14 mouse cellular contexts compared by ENCODE assay signal in the genomic region with DNA sequence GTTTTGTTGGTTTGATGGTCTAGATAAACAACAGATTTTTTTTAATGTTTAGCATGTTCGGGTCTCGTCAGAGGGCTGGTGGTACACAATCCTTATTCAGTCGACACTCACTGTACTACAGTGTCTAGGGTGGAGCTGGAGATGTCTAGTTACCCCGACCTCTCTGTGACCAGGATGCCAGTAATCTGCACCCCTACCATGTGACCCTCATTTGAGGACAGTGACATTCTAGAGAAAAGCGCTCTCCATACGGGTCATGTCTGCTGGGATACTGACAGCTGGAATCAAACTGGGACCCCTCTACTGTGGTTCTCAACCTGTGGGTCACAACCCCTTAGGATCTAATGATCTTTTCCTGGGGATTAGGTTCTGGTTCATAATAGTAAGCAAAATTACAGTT. TPM values are rescaled to one million over a fixed set of nuclear protein-coding genes. Genes with fewer than 3 reads are reported as not detected.
A peak's percentile ranks its signal among the peaks of the same experiment; 100 is the strongest.
DNase-seq lines count a peak whose midpoint lies in the region; ATAC-seq lines count a peak whose summit lies in the region.
"Had no signal": no experiment of that assay in that cellular context is flagged by ENCODE, and none has a peak within 500 bp of the region (broad histone marks: within the 10 kb centered on the region; RNA-seq: fewer than 3 reads in every experiment).

No protein-coding gene starts in this region.

- peaks cover 14% of the 10 kb centered on the region for H3K4me1 ChIP-seq in heart, embryonic 15.5 days (replicated peaks)
- peaks cover 8% of the 10 kb centered on the region; the same call in 1 of the 2 replicates for H3K4me1 ChIP-seq in heart, embryonic 10.5 days
- peaks cover 13% of the 10 kb centered on the region; the same call in 1 of the 2 replicates for H3K4me1 ChIP-seq in lung, embryonic 15.5 days
- 0 out of 2 replicates have a peak, but pooled peaks cover 3% of the 10 kb centered on the region for H3K4me1 ChIP-seq in intestine, embryonic 15.5 days (replicated peaks)

- H3K36me3 ChIP-seq in heart, embryonic 15.5 days = no peaks in the 10 kb centered on the region
- no peaks in the 10 kb centered on the region for H3K36me3 ChIP-seq in heart, embryonic 10.5 days
- H3K36me3 ChIP-seq in lung, embryonic 15.5 days = no peaks in the 10 kb centered on the region
- H3K36me3 ChIP-seq in intestine, embryonic 15.5 days = no peaks in the 10 kb centered on the region
- H3K36me3 ChIP-seq: embryonic facial prominence, embryonic 15.5 days had no signal

- H3K4me3 ChIP-seq in heart, embryonic 15.5 days = no peak overlapping the region
- no peak overlapping the region for H3K4me3 ChIP-seq in heart, embryonic 10.5 days
- H3K4me3 ChIP-seq in lung, embryonic 15.5 days = no peak overlapping the region
- no peak overlapping the region for H3K4me3 ChIP-seq in intestine, embryonic 15.5 days (replicated peaks)

- H3K27ac ChIP-seq in heart, embryonic 15.5 days = no peak overlapping the region
- H3K27ac ChIP-seq in heart, embryonic 10.5 days = no peak overlapping the region
- H3K27ac ChIP-seq in lung, embryonic 15.5 days = no peak overlapping the region
- no peak overlapping the region for H3K27ac ChIP-seq in intestine, embryonic 15.5 days
- H3K27ac ChIP-seq: embryonic facial prominence, embryonic 15.5 days had no signal

- ATAC-seq in heart, embryonic 15.5 days (replicated peaks; ENCODE audit: insufficient number of reproducible peaks, insufficient read depth, low FRiP score, low read depth) = no peak
- no peak for ATAC-seq in lung, embryonic 15.5 days (ENCODE audit: borderline replicate concordance, extremely low read depth, low FRiP score, low TSS enrichment)
- ATAC-seq in intestine, embryonic 15.5 days = no peak
- ATAC-seq: forebrain, postnatal 0 days; hindbrain, embryonic 16.5 days had no signal

- H3K9me3 ChIP-seq in heart, embryonic 15.5 days (replicated peaks) = no peaks in the 10 kb centered on the region
- no peaks in the 10 kb centered on the region for H3K9me3 ChIP-seq in heart, embryonic 10.5 days
- H3K9me3 ChIP-seq in lung, embryonic 15.5 days = no peaks in the 10 kb centered on the region
- H3K9me3 ChIP-seq in intestine, embryonic 15.5 days = no peaks in the 10 kb centered on the region
- H3K9me3 ChIP-seq: embryonic facial prominence, embryonic 15.5 days had no signal

- H3K4me2 ChIP-seq in heart, embryonic 15.5 days = peak overlapping the region; percentile 30
- H3K4me2 ChIP-seq in lung, embryonic 15.5 days = peak overlapping the region; percentile 17; the same call in 1 of the 2 replicates
- peak overlapping the region; percentile 45 for H3K4me2 ChIP-seq in intestine, embryonic 15.5 days (replicated peaks)

- 70% methylated on average over 6 of the region's 6 CpGs for WGBS in heart, embryonic 15.5 days
- 66% methylated on average over 6 of the region's 6 CpGs for WGBS in heart, embryonic 10.5 days
- 64% methylated on average over 6 of the region's 6 CpGs for WGBS in lung, embryonic 15.5 days
- 70% methylated on average over 6 of the region's 6 CpGs for WGBS in intestine, embryonic 15.5 days

- H3K9ac ChIP-seq in heart, embryonic 15.5 days = no peak overlapping the region
- H3K9ac ChIP-seq in lung, embryonic 15.5 days = no peak overlapping the region
- no peak overlapping the region for H3K9ac ChIP-seq in intestine, embryonic 15.5 days
- H3K9ac ChIP-seq: embryonic facial prominence, embryonic 15.5 days; forebrain, postnatal 0 days had no signal

- peaks cover 11% of the 10 kb centered on the region; the same call in 1 of the 2 replicates for H3K27me3 ChIP-seq in heart, embryonic 15.5 days
- peaks cover 31% of the 10 kb centered on the region for H3K27me3 ChIP-seq in heart, embryonic 10.5 days (ENCODE audit: insufficient read depth, poor library complexity, severe bottlenecking)
- H3K27me3 ChIP-seq in lung, embryonic 15.5 days = peaks cover 21% of the 10 kb centered on the region
- H3K27me3 ChIP-seq in intestine, embryonic 15.5 days (replicated peaks) = no peaks in the 10 kb centered on the region

- DNase-seq in heart, embryonic 10.5 days (ENCODE audit: low spot score) = no peak
- DNase-seq in lung, postnatal 14 days = no peak
- peak; percentile 23 for DNase-seq in naive thymus-derived CD4-positive, alpha-beta T cell, adult 2 months (ENCODE audit: low read depth)
- DNase-seq in ovary, postnatal 14 days (ENCODE audit: low spot score) = no peak
- DNase-seq in frontal cortex, postnatal 25 days (ENCODE audit: low spot score in 2 of 2) = no peak
- DNase-seq: cerebellum, postnatal 14 days; forebrain, postnatal 0 days; retina, postnatal 1 day; thymus, postnatal 36 days had no signal

RNA-seq across cellular contexts. Expression of a gene that starts 1.7 kb away (rescaled TPM):
- polyA plus RNA-seq in heart, embryonic 15.5 days (2015; fragmentation: Nextera tagmentation; extraction: Ambion mirVana) = 1.1 and 2.0 TPM in 2 replicates
- polyA plus RNA-seq in heart, embryonic 10.5 days (2016; fragmentation: Nextera tagmentation; extraction: Ambion mirVana) = 0.15 and 0.22 TPM in 2 replicates
- polyA plus RNA-seq in lung, embryonic 15.5 days (2015; fragmentation: Nextera tagmentation; extraction: Ambion mirVana) = 0.81 and 1.2 TPM in 2 replicates
- 1.2 and 2.2 TPM in 2 replicates for polyA plus RNA-seq in intestine, embryonic 15.5 days (2015; fragmentation: Nextera tagmentation; extraction: Ambion mirVana)
